Mouse (Mus musculus) liver, embryonic 14.5 days (tissue): ENCODE measurements around the gene Dnal1.

Source experiments
- CTCF ChIP-seq: IDR thresholded peaks from 2 replicates; pipeline ENCODE4 v1.5.1; 2016; ENCODE audit warnings: antibody characterized with exemption, low read depth, control low read depth
- EP300 ChIP-seq: IDR thresholded peaks from 2 replicates; pipeline ENCODE4 v1.6.1; 2016; ENCODE audit warnings: antibody characterized with exemption, low read depth

DNA sequence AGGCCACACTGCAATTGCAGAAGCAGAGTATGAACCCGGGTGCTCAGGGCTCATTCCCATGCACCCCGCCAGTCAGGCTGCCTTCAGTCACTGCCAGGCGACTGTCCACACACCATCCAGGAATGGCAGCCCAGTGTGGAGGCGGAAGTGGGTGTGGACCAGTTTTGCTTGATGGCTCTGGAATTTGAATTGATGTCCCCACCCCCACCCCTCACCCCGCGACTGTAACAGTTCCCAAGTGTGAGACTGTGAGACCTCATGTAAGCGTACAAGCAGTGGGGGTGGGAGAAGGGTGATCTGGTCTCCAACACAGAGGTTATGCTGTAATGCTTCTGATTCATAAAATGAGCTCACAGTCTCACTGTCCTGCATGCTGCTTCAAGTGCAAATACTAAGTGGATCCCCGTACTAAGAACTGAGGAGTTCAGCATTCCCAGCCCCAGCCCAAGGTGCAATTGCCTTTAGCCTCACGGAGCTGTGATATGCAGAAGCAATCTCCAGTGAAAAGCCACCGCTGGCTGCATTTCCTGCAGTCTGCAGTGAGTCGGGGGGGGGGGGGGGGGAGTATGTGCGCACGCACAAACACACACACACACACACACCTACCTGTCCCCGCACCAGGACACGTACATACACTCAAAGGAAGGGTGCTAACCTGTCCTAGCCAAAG, 76.1 kb downstream of the Dnal1 start:
- TF ChIP-seq CTCF, result no peak
- TF ChIP-seq EP300, result no peak
